Mouse (Mus musculus) CD4-positive helper T cell, adult 2 months (primary cell): ENCODE results near the gene 4930556J24Rik.
"Not testable (repeated sequence)": the region's sequence is repeated elsewhere in the genome, so short reads cannot be mapped to it uniquely, and the experiment has no call there.

Experiments
- DNase-seq: peaks from one replicate; pipeline ENCODE4 v3.0.0-alpha.2; 2012; ENCODE audit warnings: low read depth, missing footprints, low spot score

4930556J24Rik gene

GRCm38 (mm10) chr11:3976678-3977077 lies at the start of gene 4930556J24Rik:
TSS of gene 4930556J24Rik (minus strand) at chr11:3976778.
- no peak for DNase-seq

- DNase-seq = no peak
Observed at GRCm38 (mm10) chr11:4023321-4023720, 46.7 kb upstream of the 4930556J24Rik start.

GRCm38 (mm10) chr11:4022111-4022510 lies 45.5 kb upstream of the 4930556J24Rik start:
- not testable (repeated sequence) for DNase-seq

- DNase-seq = not testable (repeated sequence)
Observed at GRCm38 (mm10) chr11:4015796-4016195, 39.2 kb upstream of the 4930556J24Rik start.

GRCm38 (mm10) chr11:4012616-4013015 lies 36.0 kb upstream of the 4930556J24Rik start:
- DNase-seq = no peak

- no peak for DNase-seq
Observed at GRCm38 (mm10) chr11:4006462-4006861, 29.9 kb upstream of the 4930556J24Rik start.

GRCm38 (mm10) chr11:4005220-4005805 lies 28.7 kb upstream of the 4930556J24Rik start:
- DNase-seq = no peak

GRCm38 (mm10) chr11:4001603-4002002 lies 25.0 kb upstream of the 4930556J24Rik start:
- DNase-seq = peak; percentile 60

GRCm38 (mm10) chr11:3999547-3999946 lies 23.0 kb upstream of the 4930556J24Rik start:
- DNase-seq = no peak

- DNase-seq = peak; percentile 17
Observed at GRCm38 (mm10) chr11:3997978-3998720, 21.6 kb upstream of the 4930556J24Rik start.

GRCm38 (mm10) chr11:3996840-3997239 lies 20.3 kb upstream of the 4930556J24Rik start:
- DNase-seq = no peak

GRCm38 (mm10) chr11:3995511-3995910 lies 18.9 kb upstream of the 4930556J24Rik start:
- no peak for DNase-seq

- no peak for DNase-seq
Observed at GRCm38 (mm10) chr11:3993914-3994313, 17.3 kb upstream of the 4930556J24Rik start.

GRCm38 (mm10) chr11:3993132-3993531 lies 16.6 kb upstream of the 4930556J24Rik start:
- no peak for DNase-seq

- no peak for DNase-seq
Observed at GRCm38 (mm10) chr11:3989748-3990147, 13.2 kb upstream of the 4930556J24Rik start.

GRCm38 (mm10) chr11:3983863-3984745 lies 7.5 kb upstream of the 4930556J24Rik start:
- DNase-seq = no peak

- DNase-seq = no peak
Observed at GRCm38 (mm10) chr11:3983291-3983862, 6.8 kb upstream of the 4930556J24Rik start, which contains the start of gene Gal3st1. TSS of gene Gal3st1 (plus strand) at chr11:3983636.

GRCm38 (mm10) chr11:3982275-3983209 lies 6.0 kb upstream of the 4930556J24Rik start:
- DNase-seq = no peak

- no peak for DNase-seq
Observed at GRCm38 (mm10) chr11:3981536-3981935, 5.0 kb upstream of the 4930556J24Rik start.

GRCm38 (mm10) chr11:3978421-3978820 lies 1.8 kb upstream of the 4930556J24Rik start:
- DNase-seq = no peak

GRCm38 (mm10) chr11:3974311-3974710 lies 2.3 kb downstream of the 4930556J24Rik start:
- DNase-seq = no peak
